Comparison of ENCODE assay signal across 8 mouse cellular contexts in the genomic region with DNA sequence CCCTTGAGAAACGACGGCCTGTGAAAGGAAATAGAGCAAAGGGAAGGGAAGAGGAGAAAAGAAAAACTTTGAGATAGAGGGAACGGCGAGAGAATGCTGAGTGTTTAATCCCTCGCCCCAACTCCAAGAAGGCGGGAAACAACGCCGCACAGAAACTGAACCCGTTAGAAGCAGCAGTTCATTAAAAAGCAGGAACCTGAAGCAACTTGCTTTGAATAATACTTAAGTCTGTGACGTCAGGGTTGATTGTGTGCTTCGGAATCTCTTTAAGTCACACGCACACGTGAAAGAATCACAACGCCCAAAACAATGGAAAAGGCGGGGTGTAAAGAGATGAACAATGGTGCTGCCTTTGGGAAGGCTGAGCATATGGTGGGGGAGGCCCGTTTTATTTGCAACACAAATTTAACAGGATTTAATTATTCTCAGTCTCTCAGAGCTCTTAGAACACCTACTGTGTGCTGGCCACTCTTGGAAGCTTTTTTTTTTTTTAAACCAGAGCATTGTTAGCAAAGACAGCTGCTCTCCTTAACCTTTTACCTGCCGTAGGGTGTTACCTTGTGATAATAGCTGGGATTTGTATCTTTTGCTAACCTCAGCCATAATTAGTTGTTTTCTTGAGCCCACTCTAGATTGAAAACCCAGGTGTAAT. TPM values are rescaled to one million over a fixed set of nuclear protein-coding genes. Genes with fewer than 3 reads are reported as not detected.
DNase-seq lines count a peak whose midpoint lies in the region; TF ChIP-seq lines count a peak whose summit lies in the region.

A gene (minus strand): TSS at position 213 of the 652 bp plus-strand sequence.

- H3K9ac ChIP-seq in CH12.LX (ENCODE audit: insufficient read depth, low read depth), result peak within 1 kb of the TSS; percentile 72

- dilution Hi-C loops in CH12.LX (cut with MboI; ENCODE audit: extremely low pct_ligation_motif_present, extremely low pct_unique_long_range_greater_than_20kb, low sequenced_read_pairs), result no loop called here

- peaks cover 17% of the 10 kb centered on the region for H3K27me3 ChIP-seq in CH12.LX (replicated peaks)
- H3K27me3 ChIP-seq in heart, embryonic 10.5 days (ENCODE audit: insufficient read depth, poor library complexity, severe bottlenecking), result no peaks in the 10 kb centered on the region
- no peaks in the 10 kb centered on the region for H3K27me3 ChIP-seq in megakaryocyte, embryonic 14.5 days (replicated peaks)

- no peaks in the 10 kb centered on the region for H3K79me2 ChIP-seq in CH12.LX (replicated peaks; ENCODE audit: control insufficient read depth, extremely low read depth, insufficient read depth, poor library complexity, severe bottlenecking)

- no peak for TF ChIP-seq CTCF in CH12.LX (conservative IDR thresholded peaks at IDR 0.05 in 1 of 2, IDR thresholded peaks at IDR 0.05 in 1 of 2; ENCODE audit: low read depth in 2 of 2, low read length in 2 of 2)
- no peak for TF ChIP-seq CTCF in cortical plate, adult 2 months (IDR thresholded peaks at IDR 0.05; ENCODE audit: extremely low read depth, insufficient read depth, low read length)

- 2% methylated on average over 17 of the region's 17 CpGs for WGBS in heart, embryonic 10.5 days

- peaks cover 3 to 6% of the 10 kb centered on the region in 2 experiments for H3K36me3 ChIP-seq in CH12.LX (replicated peaks in 1 of 2; ENCODE audit: control insufficient read depth in 1 of 2, insufficient read depth in 1 of 2, low read length in 1 of 2)
- H3K36me3 ChIP-seq in heart, embryonic 10.5 days, result peaks cover 4% of the 10 kb centered on the region; the same call in 1 of the 2 replicates
- H3K36me3 ChIP-seq in megakaryocyte, embryonic 14.5 days (replicated peaks; ENCODE audit: low read length), result peaks cover 10% of the 10 kb centered on the region

- in situ Hi-C loops in CH12.LX (cut with MboI; ENCODE audit: low pct_ligation_motif_present, low pct_unique_long_range_greater_than_20kb, low sequenced_read_pairs), result no loop called here

- H3K4me3 ChIP-seq in CH12.LX (replicated peaks in 1 of 3; ENCODE audit: low read depth in 2 of 3, low read length in 2 of 3, poor library complexity in 1 of 3), result peak within 1 kb of the TSS; percentile 65 to 83 (median 65)
- H3K4me3 ChIP-seq in cortical plate, adult 2 months (ENCODE audit: insufficient read depth, low read length), result peak within 1 kb of the TSS; percentile 57
- peak within 1 kb of the TSS; percentile 85 for H3K4me3 ChIP-seq in heart, embryonic 10.5 days
- peak within 1 kb of the TSS; percentile 98 for H3K4me3 ChIP-seq in megakaryocyte, embryonic 14.5 days (replicated peaks)

- no peaks in the 10 kb centered on the region for H3K9me3 ChIP-seq in CH12.LX (replicated peaks; ENCODE audit: low read length)
- no peaks in the 10 kb centered on the region for H3K9me3 ChIP-seq in heart, embryonic 10.5 days
- no peaks in the 10 kb centered on the region for H3K9me3 ChIP-seq in megakaryocyte, embryonic 14.5 days

- DNase-seq in cerebellum, adult 9-10 months, result peak; percentile 54
- no peak for DNase-seq in cerebellum, postnatal 25 days
- DNase-seq in CH12.LX (ENCODE audit: extremely low read depth), result peak; percentile 47
- DNase-seq in heart, embryonic 10.5 days (ENCODE audit: low spot score), result no peak
- no peak for DNase-seq in layer of hippocampus, postnatal 10 days (ENCODE audit: low spot score in 2 of 2)
- DNase-seq in thymus, postnatal 36 days, result no peak

- TF ChIP-seq RAD21 in CH12.LX (IDR thresholded peaks at IDR 0.05; ENCODE audit: low read depth, low read length), result no peak

- H3K4me2 ChIP-seq in CH12.LX (ENCODE audit: insufficient read depth, low read depth, poor library complexity, severe bottlenecking), result peak within 1 kb of the TSS; percentile 96

- TF ChIP-seq POLR2A in CH12.LX (IDR thresholded peaks at IDR 0.05; ENCODE audit: low read depth, low read length), result peak; percentile 7; the same call in 1 of the 2 replicates
- no peak for TF ChIP-seq POLR2A in cortical plate, adult 2 months (IDR thresholded peaks at IDR 0.05; ENCODE audit: extremely low read depth, insufficient read depth, low read length)

- TF ChIP-seq EP300 in CH12.LX (IDR thresholded peaks at IDR 0.05; ENCODE audit: low read length), result no peak

- no peak within 1 kb of the TSS; the same call in 1 of the 2 replicates for H3K27ac ChIP-seq in CH12.LX (ENCODE audit: insufficient read depth, low read depth)
- H3K27ac ChIP-seq in cortical plate, adult 2 months (ENCODE audit: insufficient read depth, low read length), result peak within 1 kb of the TSS; percentile 33; the same call in 1 of the 2 replicates
- H3K27ac ChIP-seq in heart, embryonic 10.5 days, result peak within 1 kb of the TSS; percentile 96

- peaks cover 3 to 17% of the 10 kb centered on the region in 2 experiments; a peak in 2 of 4 replicates for H3K4me1 ChIP-seq in CH12.LX (ENCODE audit: control insufficient read depth in 1 of 2, insufficient read depth in 2 of 2)
- H3K4me1 ChIP-seq in cortical plate, adult 2 months (ENCODE audit: control insufficient read depth, insufficient read depth, low read length), result peaks cover 2% of the 10 kb centered on the region; the same call in 1 of the 2 replicates
- peaks cover 30% of the 10 kb centered on the region for H3K4me1 ChIP-seq in heart, embryonic 10.5 days
- H3K4me1 ChIP-seq in megakaryocyte, embryonic 14.5 days, result peaks cover 46% of the 10 kb centered on the region

TF ChIP-seq in CH12.LX, 34 proteins besides CTCF, POLR2A, EP300 and RAD21:
- TF ChIP-seq ZNF384 (IDR thresholded peaks at IDR 0.05; ENCODE audit: low read depth, low read length) (0 out of 2 replicates have a peak, but pooled peaks have one; percentile 38), MAX (IDR thresholded peaks at IDR 0.05; ENCODE audit: low read length) (peak; percentile 57; the same call in 1 of the 2 replicates), NELFE (IDR thresholded peaks at IDR 0.05; ENCODE audit: low read depth, low read length) (no peak), MXI1 (IDR thresholded peaks at IDR 0.05; ENCODE audit: low read depth, low read length) (0 out of 2 replicates have a peak, but pooled peaks have one; percentile 8), ZKSCAN1 (IDR thresholded peaks at IDR 0.05; ENCODE audit: borderline replicate concordance, low read depth, low read length) (peak; percentile 85), BHLHE40 (IDR thresholded peaks at IDR 0.05; ENCODE audit: low read depth, low read length) (peak; percentile 84), TCF12 (IDR thresholded peaks at IDR 0.05; ENCODE audit: low read depth, low read length) (no peak), E2F4 (IDR thresholded peaks at IDR 0.05; ENCODE audit: insufficient replicate concordance, low read depth, low read length) (0 out of 2 replicates have a peak, but pooled peaks have one; percentile 58)
TF ChIP-seq in CH12.LX: peak in this region for 6.

RNA-seq across cellular contexts. Expression of the gene that starts here (rescaled TPM):
- total RNA-seq in CH12.LX (2012; rRNA removed), result 4.1 and 6.5 TPM in 2 replicates
- total RNA-seq in CH12.LX (2014; rRNA removed), result 2.1 and 2.9 TPM in 2 replicates
- 9.9 and 13.8 TPM in 2 replicates for polyA plus RNA-seq in CH12.LX (2012; ENCODE audit: insufficient read length, low read depth)
- polyA plus RNA-seq in cortical plate, adult 2 months (2012; rRNA removed), result 44.7 and 48.8 TPM in 2 replicates
- 15.9 and 21.8 TPM in 2 replicates for polyA plus RNA-seq in heart, embryonic 10.5 days (2016; fragmentation: Nextera tagmentation; extraction: Ambion mirVana)
- 10 to 100 TPM; 64.2 to 66.0 TPM for total RNA-seq in layer of hippocampus, postnatal 10 days (2021)
- polyA plus RNA-seq in megakaryocyte, embryonic 14.5 days (2012; ENCODE audit: insufficient read depth, low replicate concordance), result 2.8 and 35.8 TPM in 2 replicates

Comparison
In these comparisons a context has a peak if more than half of its experiments do, and no peak if none do; other contexts are left out.
1. RNA of the gene that starts here (total RNA-seq): 64.2 to 66.0 TPM in layer of hippocampus, postnatal 10 days; 2.1 to 6.5 TPM in CH12.LX; every median in the first group is over 4 times any median in the second.
2. DNase-seq: peak in cerebellum, adult 9-10 months (single experiment) and CH12.LX (single experiment); none in cerebellum, postnatal 25 days (0 of 2), heart, embryonic 10.5 days (single experiment), layer of hippocampus, postnatal 10 days (0 of 2) and thymus, postnatal 36 days (0 of 2).
3. Peak in every context shown above with its lines, with median percentiles within 50 percentile points of each other: H3K4me3 ChIP-seq.